Mouse (Mus musculus) central nervous system, embryonic 14 days (tissue): Measurements from ENCODE around the gene Dock8. TPM values are rescaled to one million over a fixed set of nuclear protein-coding genes. Genes with fewer than 3 reads are reported as not detected.

Source experiments
- polyA plus RNA-seq: library from polyadenylated mRNA; depleted of rRNA; stranded (reverse); fragments of >200 nt; gene quantifications from 2 replicates; pipeline ENCODE4 v1.2.3, GENCODE M21; 2012; rRNA removed

Dock8 gene
- polyA plus RNA-seq = 1.00 and 1.1 TPM in 2 replicates

DNA sequence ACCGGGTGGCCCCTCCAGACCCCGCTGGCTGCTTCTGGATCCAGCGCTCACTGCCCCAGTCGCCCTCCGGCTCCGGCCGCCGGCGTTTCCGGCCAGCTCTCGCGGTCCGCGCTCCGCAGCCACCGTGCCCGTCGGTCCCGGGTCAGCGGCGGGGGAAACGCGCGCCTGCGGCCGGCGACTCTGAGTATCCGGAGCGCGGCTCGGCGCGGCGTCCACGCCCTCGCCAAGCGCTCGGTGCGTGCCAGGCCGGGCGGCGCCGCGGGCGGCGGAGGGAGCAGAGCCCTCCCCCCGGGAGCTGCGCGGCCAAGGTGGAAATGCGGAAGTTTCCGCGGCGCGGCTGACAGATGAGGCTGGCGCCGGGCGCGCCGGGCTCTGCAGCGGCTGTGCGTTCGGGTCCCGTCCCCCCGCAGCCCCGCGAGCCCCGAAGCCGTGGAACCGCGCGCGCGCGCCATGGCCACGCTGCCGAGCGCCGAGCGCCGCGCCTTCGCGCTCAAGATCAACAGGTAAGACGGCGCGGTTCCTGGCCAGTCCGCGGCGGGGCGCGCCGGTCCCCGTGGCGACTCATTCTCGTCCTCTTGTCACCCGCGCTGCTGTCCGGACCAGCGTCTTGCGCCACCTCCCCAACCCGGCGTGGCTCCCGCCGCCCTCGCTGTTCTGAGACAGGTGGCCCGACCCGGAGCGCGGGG, at the start of gene Dock8:
TSS of gene Dock8 (plus strand) at position 334 of the 686 bp plus-strand sequence.

DNA sequence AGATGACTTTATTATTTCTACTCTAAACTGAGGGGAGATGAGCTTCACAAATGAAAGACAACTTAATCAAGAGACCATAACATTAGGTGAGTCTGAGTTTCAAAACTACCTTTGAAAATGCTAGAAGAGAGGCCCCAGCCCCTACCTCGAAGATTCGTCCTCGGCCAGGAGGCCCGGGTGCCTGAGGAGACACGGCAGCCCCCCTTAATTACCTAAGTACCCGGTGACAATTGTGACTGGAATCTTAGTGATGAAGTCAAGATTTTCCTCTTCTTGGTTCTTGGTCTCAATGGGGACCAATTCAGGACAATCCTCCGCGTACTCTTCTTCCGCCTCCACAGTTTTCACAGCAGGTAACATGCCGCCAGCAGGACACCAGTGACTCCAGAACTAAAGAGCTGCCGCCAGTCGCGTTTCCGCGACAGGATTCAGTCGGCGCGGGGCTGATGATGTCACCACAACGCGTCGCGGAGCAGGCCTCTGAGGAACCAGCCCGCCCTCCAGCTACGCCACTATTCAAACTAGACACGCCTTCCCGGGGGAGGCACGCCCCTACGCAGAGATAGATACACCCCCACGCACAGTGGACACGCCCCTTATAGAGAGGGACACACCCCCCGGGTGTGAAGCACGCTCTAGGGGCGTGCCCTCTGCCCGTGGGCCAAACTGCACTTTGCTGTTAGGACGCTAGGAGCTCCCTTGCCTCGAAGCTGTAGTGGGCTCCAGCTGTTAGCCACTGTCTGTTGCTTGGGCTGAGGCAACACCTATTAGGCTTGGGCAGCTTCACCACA, 38.0 kb upstream of the Dock8 start, which contains the start of gene Cbwd1:
TSS of gene Cbwd1 (minus strand) at position 439 of the 791 bp plus-strand sequence.

DNA sequence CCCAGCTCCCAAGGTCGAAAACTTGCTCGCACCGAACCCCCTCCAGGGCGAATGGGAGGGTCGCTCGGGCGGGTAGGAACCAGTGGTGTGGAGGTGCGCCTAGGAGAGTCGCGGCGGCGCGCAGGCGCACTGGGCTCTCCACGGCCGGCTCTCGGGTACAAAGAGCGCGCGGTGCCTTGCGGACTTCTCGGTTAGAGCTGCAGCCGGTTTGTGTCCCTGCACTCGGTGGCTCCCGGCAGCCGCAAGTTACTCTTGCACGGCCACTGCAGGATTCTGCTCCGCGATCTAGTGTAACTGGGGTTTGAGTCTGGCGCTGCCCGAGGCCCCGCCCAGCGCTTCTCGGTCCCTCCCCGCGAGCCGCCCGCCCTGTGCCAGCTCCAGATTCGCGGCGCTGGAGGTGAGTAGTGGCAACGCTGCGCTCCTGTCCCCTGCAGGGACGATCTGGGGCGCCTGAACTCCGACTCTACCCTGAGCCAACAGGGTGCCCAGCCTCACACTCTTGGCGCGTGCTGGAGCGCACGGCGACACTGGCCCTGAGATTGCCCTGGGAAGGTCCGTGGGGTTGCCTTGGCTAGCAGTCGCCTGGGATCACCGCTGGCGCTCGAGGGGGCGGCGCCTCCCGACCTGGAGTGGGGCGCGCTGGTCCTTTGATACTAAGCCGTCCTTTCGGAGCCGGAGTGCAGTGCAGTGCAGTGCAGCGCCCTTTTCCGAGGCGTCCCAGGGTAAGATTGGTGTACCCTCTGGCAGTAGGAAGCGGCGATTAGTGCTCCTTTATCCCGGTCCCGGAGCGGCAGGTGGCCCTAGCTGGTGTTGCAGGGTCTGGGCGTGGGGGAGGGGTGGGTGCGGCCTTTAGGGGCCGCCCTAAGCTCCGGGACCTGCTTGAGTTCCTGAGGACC, 237.5 kb downstream of the Dock8 start, which contains the start of gene Kank1:
TSS of gene Kank1 (plus strand) at position 380 of the 896 bp plus-strand sequence.

Other genes starting within 250 kb of the Dock8 start
- 4.4 and 10.4 TPM in 2 replicates for gene Pgm5, start 137.7 kb upstream of the Dock8 start, polyA plus RNA-seq
- gene Gm10053, start 123.8 kb upstream of the Dock8 start, polyA plus RNA-seq = 52.8 and 64.7 TPM in 2 replicates
- 0.10 and 0.39 TPM in 2 replicates for gene Foxd4, start 98.3 kb upstream of the Dock8 start, polyA plus RNA-seq
- 11.4 and 12.6 TPM in 2 replicates for gene Cbwd1, start 37.9 kb upstream of the Dock8 start, polyA plus RNA-seq
- 4.4 and 10.0 TPM in 2 replicates for gene Kank1, start 237.4 kb downstream of the Dock8 start, polyA plus RNA-seq